Mouse (Mus musculus): ENCODE results near the gene Ttll12. TPM values are rescaled to one million over a fixed set of nuclear protein-coding genes. Genes with fewer than 3 reads are reported as not detected.

Ttll12 gene
- total and polyA plus RNA-seq, 3 experiments: 43.9 to 76.5 TPM; not detected in 1

- no peak for TF ChIP-seq POLR2AphosphoS2 (IDR thresholded peaks at IDR 0.05; ENCODE audit: low read length)
- no peak for TF ChIP-seq ZMIZ1 (IDR thresholded peaks at IDR 0.05; ENCODE audit: low read depth, low read length)
- no peak for TF ChIP-seq MYB (IDR thresholded peaks at IDR 0.05; ENCODE audit: low read depth, low read length)
- TF ChIP-seq HCFC1 (IDR thresholded peaks at IDR 0.05; ENCODE audit: low read depth, low read length): no peak
- no peak for TF ChIP-seq ELF1 (IDR thresholded peaks at IDR 0.05; ENCODE audit: low read depth, low read length)
- no peak for TF ChIP-seq UBTF (IDR thresholded peaks at IDR 0.05; ENCODE audit: borderline replicate concordance, insufficient read depth, low read depth, low read length)
- TF ChIP-seq CHD1 (IDR thresholded peaks at IDR 0.05; ENCODE audit: low read depth, low read length): no peak
- TF ChIP-seq SIN3A (IDR thresholded peaks at IDR 0.05; ENCODE audit: low read length): no peak
- TF ChIP-seq MYC (IDR thresholded peaks at IDR 0.05; ENCODE audit: low read depth, low read length): no peak
- TF ChIP-seq MAZ (IDR thresholded peaks at IDR 0.05; ENCODE audit: low read depth, low read length): no peak
- TF ChIP-seq MAFK (IDR thresholded peaks at IDR 0.05; ENCODE audit: borderline replicate concordance, low read depth, low read length): no peak
- TF ChIP-seq GATA1 (IDR thresholded peaks at IDR 0.05; ENCODE audit: low read depth, low read length): no peak
- TF ChIP-seq E2F4 (IDR thresholded peaks at IDR 0.05; ENCODE audit: borderline replicate concordance, low read depth, low read length): no peak
- TF ChIP-seq MEF2A (IDR thresholded peaks at IDR 0.05; ENCODE audit: extremely low read depth, insufficient replicate concordance, low read depth, low read length, poor library complexity, severe bottlenecking): no peak
- Histone ChIP-seq H3K27me3 (ENCODE audit: control insufficient read depth in 1 of 2, insufficient read depth in 2 of 2, low read length in 2 of 2) (no peaks in the 10 kb centered on the region), H3K9ac (ENCODE audit: control insufficient read depth, low read depth, low read length, poor library complexity, severe bottlenecking) (no peak overlapping the region), H3K4me3 (ENCODE audit: control insufficient read depth in 1 of 2, insufficient read depth in 1 of 2, low read depth in 2 of 2, low read length in 2 of 2) (no peak overlapping the region), H3K27ac (ENCODE audit: control insufficient read depth, low read depth, low read length) (no peak overlapping the region), H3K79me2 (ENCODE audit: control insufficient read depth, insufficient read depth, low read length, poor library complexity) (no peaks in the 10 kb centered on the region), H3K9me3 (replicated peaks; ENCODE audit: insufficient read depth, low read length) (no peaks in the 10 kb centered on the region), H3K36me3 (ENCODE audit: control insufficient read depth in 1 of 2, insufficient read depth in 2 of 2, low read length in 2 of 2) (no peaks in the 10 kb centered on the region; a peak in 1 of 4 replicates), H3K4me1 (ENCODE audit: control insufficient read depth in 1 of 2, insufficient read depth in 2 of 2, low read length in 2 of 2) (peaks cover 0 to 7% of the 10 kb centered on the region in 2 experiments; a peak in 1 of 4 replicates)
- no peak for DNase-seq (ENCODE audit: low read depth, low spot score)
Measured at GRCm38 (mm10) chr15:83541647-83542287, 53.2 kb downstream of the Ttll12 start.

DNA sequence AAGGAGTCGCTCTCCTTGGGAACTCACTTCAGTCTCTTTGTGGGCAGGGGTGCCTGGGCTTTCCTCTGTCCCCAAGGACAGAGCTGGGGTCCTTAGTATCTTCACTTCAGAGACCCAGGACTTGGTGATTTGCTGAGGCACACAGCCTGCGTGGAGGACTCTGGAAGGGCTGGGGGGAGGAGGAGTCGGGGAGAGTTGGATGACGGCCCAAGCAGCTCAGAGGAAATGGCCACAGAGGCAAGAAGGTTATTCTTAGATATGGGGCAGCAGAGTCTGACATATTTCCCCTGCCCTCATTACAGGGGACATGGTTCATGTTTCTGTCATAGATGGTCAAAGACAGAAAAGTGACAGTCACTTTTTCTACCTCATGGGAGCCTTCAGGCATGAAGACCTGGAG lies 55.1 kb downstream of the Ttll12 start:
- Histone ChIP-seq H3K9ac (ENCODE audit: control insufficient read depth, low read depth, low read length, poor library complexity, severe bottlenecking) (no peak overlapping the region), H3K4me1 (ENCODE audit: control insufficient read depth in 1 of 2, insufficient read depth in 2 of 2, low read length in 2 of 2) (peaks cover 0 to 14% of the 10 kb centered on the region in 2 experiments; a peak in 2 of 4 replicates), H3K79me2 (ENCODE audit: control insufficient read depth, insufficient read depth, low read length, poor library complexity) (no peaks in the 10 kb centered on the region), H3K27ac (ENCODE audit: control insufficient read depth, low read depth, low read length) (no peak overlapping the region), H3K9me3 (replicated peaks; ENCODE audit: insufficient read depth, low read length) (no peaks in the 10 kb centered on the region), H3K36me3 (ENCODE audit: control insufficient read depth in 1 of 2, insufficient read depth in 2 of 2, low read length in 2 of 2) (peaks cover 0 to 3% of the 10 kb centered on the region in 2 experiments; a peak in 1 of 4 replicates), H3K4me3 (ENCODE audit: control insufficient read depth in 1 of 2, insufficient read depth in 1 of 2, low read depth in 2 of 2, low read length in 2 of 2) (no peak overlapping the region), H3K27me3 (ENCODE audit: control insufficient read depth in 1 of 2, insufficient read depth in 2 of 2, low read length in 2 of 2) (no peaks in the 10 kb centered on the region)
- TF ChIP-seq SMC3 (IDR thresholded peaks at IDR 0.05; ENCODE audit: low read depth, low read length) (no peak), ETS1 (IDR thresholded peaks at IDR 0.05; ENCODE audit: low read depth, low read length) (no peak), NRF1 (IDR thresholded peaks at IDR 0.05; ENCODE audit: insufficient read depth, low read depth, low read length, poor library complexity, severe bottlenecking) (no peak), UBTF (IDR thresholded peaks at IDR 0.05; ENCODE audit: borderline replicate concordance, insufficient read depth, low read depth, low read length) (no peak), TBP (IDR thresholded peaks at IDR 0.05; ENCODE audit: low read depth, low read length) (no peak), KAT2A (conservative IDR thresholded peaks at IDR 0.05; ENCODE audit: low read depth, low read length) (no peak), JUND (IDR thresholded peaks at IDR 0.05; ENCODE audit: low read depth, low read length) (no peak), MYB (IDR thresholded peaks at IDR 0.05; ENCODE audit: low read depth, low read length) (no peak), ZNF384 (IDR thresholded peaks at IDR 0.05; ENCODE audit: low read depth, low read length) (no peak), EP300 (IDR thresholded peaks at IDR 0.05; ENCODE audit: low read depth in 1 of 2, low read length in 2 of 2) (no peak), ELF1 (IDR thresholded peaks at IDR 0.05; ENCODE audit: low read depth, low read length) (no peak), GABPA (IDR thresholded peaks at IDR 0.05; ENCODE audit: low read depth, low read length) (no peak)
- no peak for DNase-seq (ENCODE audit: low read depth, low spot score)
